Mouse (Mus musculus) kidney, postnatal 10 days (tissue): ENCODE results near the gene Vwa1.
"Not testable (repeated sequence)": the region's sequence is repeated elsewhere in the genome, so short reads cannot be mapped to it uniquely, and the experiment has no call there.

ENCODE experiments used
- DNase-seq: peaks from one replicate; pipeline ENCODE4 v3.0.0; 2021; ENCODE audit warnings: mixed read lengths

The Vwa1 gene

GRCm38 (mm10) chr4:155744474-155744873, 30.0 kb downstream of the Vwa1 start:
- DNase-seq, result no peak

- DNase-seq, result no peak
Measured at GRCm38 (mm10) chr4:155742684-155743083, 31.8 kb downstream of the Vwa1 start.

- DNase-seq, result not testable (repeated sequence)
Measured at GRCm38 (mm10) chr4:155740681-155741080, 33.8 kb downstream of the Vwa1 start.

GRCm38 (mm10) chr4:155739741-155740636, 34.5 kb downstream of the Vwa1 start:
- DNase-seq, result no peak

GRCm38 (mm10) chr4:155739152-155739551, 35.3 kb downstream of the Vwa1 start:
- no peak for DNase-seq

- DNase-seq, result no peak
Measured at GRCm38 (mm10) chr4:155738262-155738661, 36.2 kb downstream of the Vwa1 start.

- no peak for DNase-seq
Measured at GRCm38 (mm10) chr4:155736421-155736820, 38.1 kb downstream of the Vwa1 start.

GRCm38 (mm10) chr4:155735788-155736187, 38.7 kb downstream of the Vwa1 start:
- no peak for DNase-seq

- DNase-seq, result peak; percentile 65
Measured at GRCm38 (mm10) chr4:155734951-155735702, 39.4 kb downstream of the Vwa1 start.

GRCm38 (mm10) chr4:155734350-155734941, 40.1 kb downstream of the Vwa1 start, which contains the start of gene Tmem240:
TSS of gene Tmem240 (plus strand) at chr4:155734800.
- DNase-seq, result peak; percentile 93

- DNase-seq, result no peak
Measured at GRCm38 (mm10) chr4:155733267-155733666, 41.2 kb downstream of the Vwa1 start.

- no peak for DNase-seq
Measured at GRCm38 (mm10) chr4:155727993-155728392, 46.5 kb downstream of the Vwa1 start.

GRCm38 (mm10) chr4:155721668-155722083, 52.8 kb downstream of the Vwa1 start:
- peak; percentile 33 for DNase-seq
